Mouse (Mus musculus) ES-Bruce4 (cell line): ENCODE measurements around the gene Tmem120a. TPM values are rescaled to one million over a fixed set of nuclear protein-coding genes. Genes with fewer than 3 reads are reported as not detected.

ENCODE experiments used
- H3K27ac ChIP-seq: 2 replicates; pipeline ENCODE4 v1.5.1; 2012; ENCODE audit warnings: low read length, inconsistent platforms; ENCODE audit not compliant: insufficient read depth
- H3K27me3 ChIP-seq: 2 replicates; pipeline ENCODE4 v1.6.1; 2012; ENCODE audit warnings: mild to moderate bottlenecking, low read length, inconsistent platforms; ENCODE audit not compliant: control insufficient read depth, poor library complexity, insufficient read depth, severe bottlenecking
- H3K36me3 ChIP-seq: 2 replicates; pipeline ENCODE4 v1.6.1; 2012; ENCODE audit warnings: inconsistent platforms, mild to moderate bottlenecking, low read length, moderate library complexity; ENCODE audit not compliant: control insufficient read depth, poor library complexity, insufficient read depth, severe bottlenecking
- H3K4me1 ChIP-seq: one replicate; pipeline ENCODE4 v1.8.1; 2011; ENCODE audit warnings: low read length; ENCODE audit not compliant: control insufficient read depth, insufficient read depth
- H3K4me3 ChIP-seq: 2 replicates; pipeline ENCODE4 v1.5.1; 2011; ENCODE audit warnings: low read depth, mild to moderate bottlenecking, low read length
- H3K9ac ChIP-seq: 2 replicates; pipeline ENCODE4 v1.6.1; 2012; ENCODE audit warnings: low read depth, mild to moderate bottlenecking, inconsistent platforms; ENCODE audit not compliant: poor library complexity, severe bottlenecking
- H3K9me3 ChIP-seq: replicated peaks from 2 replicates; pipeline ENCODE4 v1.6.1; 2012; ENCODE audit warnings: mild to moderate bottlenecking, low read length, inconsistent platforms; ENCODE audit not compliant: control insufficient read depth, poor library complexity, insufficient read depth, severe bottlenecking
- CTCF ChIP-seq: IDR thresholded peaks from one replicate; pipeline ENCODE4 v1.8.1; 2011; ENCODE audit warnings: low read depth, low read length
- EP300 ChIP-seq: IDR thresholded peaks from 2 replicates; pipeline ENCODE4 v1.6.1; 2011; ENCODE audit warnings: low read depth, low read length; ENCODE audit not compliant: insufficient read depth
- POLR2A ChIP-seq: IDR thresholded peaks from one replicate; pipeline ENCODE4 v1.8.1; 2011; ENCODE audit warnings: low read length; ENCODE audit not compliant: insufficient read depth
- polyA plus RNA-seq: library from polyadenylated mRNA; stranded (reverse); fragments of >200 nt; gene quantifications from 2 replicates; pipeline ENCODE4 v1.2.4, GENCODE M21; 2011; ENCODE audit warnings: low read depth; ENCODE audit not compliant: missing spikeins, insufficient read depth, insufficient read length

The Tmem120a gene
- polyA plus RNA-seq, 1 experiment: 63.7 TPM

DNA sequence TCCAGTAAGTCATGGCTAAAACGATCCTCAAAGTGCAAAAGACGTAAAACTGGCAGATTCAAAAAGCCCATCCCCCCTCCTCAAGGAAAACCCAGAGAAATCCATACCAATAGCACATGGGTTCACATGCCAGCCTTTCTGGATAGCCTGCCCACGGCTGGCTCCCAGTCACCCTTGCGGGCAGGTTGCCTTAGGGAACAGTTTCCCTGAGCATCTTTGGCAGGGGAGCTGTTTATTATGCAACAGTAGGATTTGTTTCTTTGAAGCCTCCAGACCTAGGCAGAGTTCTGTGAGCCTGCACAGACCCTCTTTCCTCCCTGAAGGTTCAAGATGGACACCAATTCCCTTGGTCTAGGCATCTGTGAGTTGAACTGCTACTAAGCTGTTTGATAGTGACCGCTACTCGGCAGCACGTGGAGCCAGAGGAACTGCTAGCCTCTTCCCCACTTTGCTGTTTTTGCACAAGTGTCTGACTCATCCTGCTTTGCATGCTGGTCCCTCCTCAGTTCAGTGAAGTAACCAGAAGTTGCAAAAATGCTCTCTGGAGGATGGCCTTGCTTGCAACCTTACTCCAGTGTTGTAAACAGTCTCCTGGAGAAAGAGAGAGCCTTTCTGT, 33.5 kb downstream of the Tmem120a start:
- Histone ChIP-seq H3K36me3 (no peaks in the 10 kb centered on the region), H3K27ac (no peak overlapping the region)

DNA sequence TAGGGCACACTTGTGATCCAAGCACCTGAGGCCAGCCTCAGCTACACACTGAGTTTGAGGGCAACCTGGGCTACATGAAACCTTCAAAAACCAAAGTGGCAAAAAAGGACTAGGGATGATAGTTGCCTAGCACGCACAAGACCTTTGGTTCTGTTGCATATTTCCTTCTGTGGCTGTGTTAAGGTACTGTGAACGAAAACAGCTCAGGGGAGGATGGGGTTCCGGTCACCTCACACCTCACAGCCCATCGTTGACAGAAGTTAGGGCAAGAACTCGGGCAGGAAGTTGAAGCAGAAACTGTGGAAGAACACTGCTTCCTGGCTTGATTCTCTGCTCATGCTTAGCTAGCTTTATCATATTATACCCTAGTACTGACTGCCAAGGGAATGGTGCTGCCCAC, 34.5 kb downstream of the Tmem120a start:
- H3K36me3 ChIP-seq: no peaks in the 10 kb centered on the region
- TF ChIP-seq POLR2A (no peak), EP300 (no peak), CTCF (no peak)
- no peak overlapping the region for H3K9ac ChIP-seq
- no peak overlapping the region for H3K27ac ChIP-seq
- H3K9me3 ChIP-seq: no peaks in the 10 kb centered on the region
- peaks cover 6% of the 10 kb centered on the region for H3K4me1 ChIP-seq
- H3K4me3 ChIP-seq: no peak overlapping the region
- H3K27me3 ChIP-seq: no peaks in the 10 kb centered on the region

More for the DNA sequence above, 33.5 kb downstream of the Tmem120a start:
- Histone ChIP-seq H3K4me3 (no peak overlapping the region), H3K27me3 (no peaks in the 10 kb centered on the region), H3K4me1 (peaks cover 6% of the 10 kb centered on the region), H3K9me3 (no peaks in the 10 kb centered on the region), H3K9ac (no peak overlapping the region)
- TF ChIP-seq POLR2A (no peak), CTCF (no peak), EP300 (no peak)

GRCm38 (mm10) chr5:135707855-135708254, 36.4 kb downstream of the Tmem120a start:
- Histone ChIP-seq H3K27ac (no peak overlapping the region), H3K9me3 (no peaks in the 10 kb centered on the region), H3K9ac (no peak overlapping the region), H3K4me1 (peaks cover 6% of the 10 kb centered on the region), H3K36me3 (no peaks in the 10 kb centered on the region), H3K27me3 (no peaks in the 10 kb centered on the region), H3K4me3 (no peak overlapping the region)
- TF ChIP-seq CTCF: no peak
- TF ChIP-seq POLR2A: no peak
- TF ChIP-seq EP300: 0 out of 2 replicates have a peak, but pooled peaks have one; percentile 46

DNA sequence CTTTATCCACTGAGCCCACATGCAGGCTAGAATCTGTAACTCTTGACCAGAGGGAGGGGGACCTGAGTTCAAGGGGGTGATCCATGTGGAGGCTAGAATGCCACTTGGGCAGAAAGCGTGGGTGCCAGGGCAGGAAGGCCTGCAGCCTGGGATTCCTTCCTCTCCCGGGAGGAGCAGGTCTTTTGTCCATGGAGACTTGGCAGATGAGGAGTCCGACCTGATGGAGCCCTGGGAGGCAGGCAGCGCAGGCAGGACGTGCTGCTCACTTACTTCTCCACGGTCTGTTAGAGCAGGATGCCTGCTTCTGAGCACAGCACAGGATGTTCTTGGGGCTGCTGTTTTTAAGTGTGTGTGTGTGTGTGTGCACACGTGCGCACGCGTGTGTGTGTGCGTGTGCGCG, 37.2 kb downstream of the Tmem120a start:
- no peak overlapping the region for H3K4me3 ChIP-seq
- peaks cover 6% of the 10 kb centered on the region for H3K4me1 ChIP-seq
- no peak overlapping the region for H3K27ac ChIP-seq
- no peak overlapping the region for H3K9ac ChIP-seq
- H3K27me3 ChIP-seq: no peaks in the 10 kb centered on the region
- no peaks in the 10 kb centered on the region for H3K9me3 ChIP-seq
- no peaks in the 10 kb centered on the region for H3K36me3 ChIP-seq
- TF ChIP-seq EP300 (no peak), CTCF (no peak), POLR2A (no peak)

- H3K9me3 ChIP-seq: no peaks in the 10 kb centered on the region
- no peaks in the 10 kb centered on the region for H3K36me3 ChIP-seq
- H3K4me3 ChIP-seq: no peak overlapping the region
- TF ChIP-seq POLR2A (no peak), CTCF (no peak), EP300 (no peak)
- peaks cover 6% of the 10 kb centered on the region for H3K4me1 ChIP-seq
- no peak overlapping the region for H3K27ac ChIP-seq
- no peaks in the 10 kb centered on the region for H3K27me3 ChIP-seq
- no peak overlapping the region for H3K9ac ChIP-seq
Observed at GRCm38 (mm10) chr5:135705383-135705782, 38.9 kb downstream of the Tmem120a start.

GRCm38 (mm10) chr5:135703431-135703830, 40.8 kb downstream of the Tmem120a start:
- Histone ChIP-seq H3K27ac (no peak overlapping the region), H3K4me3 (no peak overlapping the region), H3K27me3 (no peaks in the 10 kb centered on the region), H3K4me1 (peaks cover 8% of the 10 kb centered on the region), H3K9me3 (no peaks in the 10 kb centered on the region), H3K36me3 (no peaks in the 10 kb centered on the region), H3K9ac (no peak overlapping the region)
- TF ChIP-seq EP300: no peak
- TF ChIP-seq POLR2A: no peak
- TF ChIP-seq CTCF: no peak
